Mouse (Mus musculus) CD4-positive, CD25-positive, alpha-beta regulatory T cell, adult 2 months (primary cell): ENCODE measurements around the gene Phospho1.

ENCODE experiments used
- DNase-seq: peaks from one replicate; pipeline ENCODE4 v3.0.0-alpha.2; 2012; ENCODE audit warnings: low read depth, low spot score

Gene Phospho1

GRCm38 (mm10) chr11:95824071-95824876, at the start of gene Phospho1:
TSS of gene Phospho1 (plus strand) at chr11:95824499.
- DNase-seq: peak; percentile 94

DNA sequence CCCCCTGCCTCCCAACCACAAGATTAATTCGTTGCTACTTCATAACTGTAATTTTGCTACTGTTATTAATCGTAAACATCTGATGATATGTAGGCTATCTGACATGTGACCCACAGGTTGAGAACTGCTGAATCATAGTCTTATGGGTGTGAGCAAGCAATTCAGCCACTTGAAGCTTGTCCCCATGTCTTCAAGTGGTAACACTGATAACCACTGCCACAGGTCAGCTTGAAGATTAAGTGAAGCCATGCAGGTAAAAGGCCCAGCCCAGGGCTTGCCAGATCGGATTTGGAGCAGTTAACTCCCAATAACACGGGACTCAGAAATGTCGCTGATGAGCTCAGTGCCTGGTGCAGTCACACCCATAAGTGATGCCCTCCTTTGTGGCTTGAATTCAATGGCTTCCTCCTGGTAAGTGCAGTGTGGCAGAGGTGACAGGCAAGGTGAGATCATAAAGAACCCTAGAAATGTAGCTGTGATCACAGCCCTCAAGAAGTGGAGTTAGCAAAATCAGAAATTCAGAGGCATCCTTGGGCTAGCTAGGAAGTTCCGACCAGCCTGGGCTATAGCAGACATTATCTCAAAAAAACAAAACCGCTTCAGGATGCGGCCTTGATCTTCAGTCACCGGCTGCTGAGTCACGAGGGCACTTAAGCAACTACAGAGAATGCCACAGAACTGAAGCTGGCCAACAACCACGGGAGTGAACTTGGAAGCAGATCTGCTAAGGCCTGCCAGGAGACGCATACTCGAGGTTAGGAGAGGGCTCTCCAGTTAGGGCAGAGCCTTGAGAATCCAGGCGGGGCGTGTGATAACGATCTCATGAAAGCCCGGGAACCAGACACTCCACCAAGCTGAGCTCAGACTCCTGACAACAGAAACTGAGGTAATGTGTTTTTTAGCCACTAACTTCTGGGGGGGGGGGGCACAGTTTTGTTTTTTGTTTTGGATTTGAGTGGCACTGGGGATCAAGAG, 46.7 kb upstream of the Phospho1 start:
- no peak for DNase-seq

GRCm38 (mm10) chr11:95778831-95779251, 45.5 kb upstream of the Phospho1 start:
- peak; percentile 35 for DNase-seq

DNA sequence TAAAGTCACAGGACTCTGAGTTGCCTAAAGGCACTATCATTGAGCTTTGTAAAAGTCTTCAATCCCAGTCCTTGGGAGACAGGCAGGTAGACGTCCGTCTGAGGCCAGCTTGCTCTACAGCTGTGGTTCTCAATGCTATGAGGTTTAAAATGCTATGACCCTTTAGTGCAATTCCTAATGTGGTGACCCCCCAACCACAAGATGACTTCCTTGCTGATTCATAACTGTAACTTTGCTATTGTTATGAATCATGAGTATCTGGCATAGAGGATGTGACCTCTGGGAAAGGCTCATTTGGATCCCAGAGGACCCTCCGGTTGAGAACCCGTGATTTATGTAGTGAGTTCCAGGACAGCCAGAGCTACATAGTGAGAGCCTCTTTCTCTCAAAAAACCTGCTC, 44.9 kb upstream of the Phospho1 start:
- no peak for DNase-seq

- no peak for DNase-seq
These were observed 43.8 kb upstream of the Phospho1 start for GRCm38 (mm10) chr11:95780480-95780879.

DNA sequence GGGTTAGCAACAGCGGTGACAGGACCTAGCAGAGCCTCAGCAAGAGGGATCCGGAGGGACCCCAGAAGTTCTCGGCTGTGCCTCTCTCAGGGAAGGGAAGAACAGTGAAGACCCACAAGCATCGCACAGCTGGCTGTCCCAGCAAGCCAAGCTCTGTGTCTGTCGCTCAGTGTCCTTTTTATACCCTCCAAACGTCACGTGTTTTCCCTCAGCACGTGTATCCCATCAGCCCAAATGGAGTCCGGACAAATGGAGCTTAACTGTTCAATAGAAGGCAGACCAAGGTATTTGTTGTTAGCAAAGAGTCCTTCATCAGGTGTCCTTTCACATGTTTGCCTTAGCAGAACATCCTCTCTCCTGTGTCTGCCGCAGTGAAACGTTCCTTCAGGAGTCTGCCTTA, 42.7 kb upstream of the Phospho1 start:
- no peak for DNase-seq

DNA sequence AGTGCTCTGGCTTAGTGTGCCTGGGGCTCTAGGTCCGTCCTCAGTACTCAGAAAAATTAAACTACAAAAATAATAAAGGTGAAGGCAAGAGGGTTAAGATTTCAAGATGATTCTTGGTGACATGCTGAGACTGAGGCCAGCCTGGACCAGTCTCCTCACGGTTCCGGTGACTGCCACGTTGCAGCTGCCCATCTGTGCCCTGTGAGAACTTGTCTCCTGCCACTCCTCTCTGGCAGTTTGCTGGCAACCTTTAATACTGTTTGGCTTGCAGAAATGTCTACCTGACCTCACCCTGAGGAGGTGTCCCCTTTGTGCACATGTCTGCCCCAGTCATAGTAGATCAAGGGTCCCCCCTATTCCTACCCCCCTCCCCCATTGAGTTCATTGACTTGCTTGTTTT, 40.8 kb upstream of the Phospho1 start:
- DNase-seq: no peak

- no peak for DNase-seq
These were observed 40.3 kb upstream of the Phospho1 start for GRCm38 (mm10) chr11:95783958-95784357.

GRCm38 (mm10) chr11:95785675-95786074, 38.6 kb upstream of the Phospho1 start:
- DNase-seq: peak; percentile 39

DNA sequence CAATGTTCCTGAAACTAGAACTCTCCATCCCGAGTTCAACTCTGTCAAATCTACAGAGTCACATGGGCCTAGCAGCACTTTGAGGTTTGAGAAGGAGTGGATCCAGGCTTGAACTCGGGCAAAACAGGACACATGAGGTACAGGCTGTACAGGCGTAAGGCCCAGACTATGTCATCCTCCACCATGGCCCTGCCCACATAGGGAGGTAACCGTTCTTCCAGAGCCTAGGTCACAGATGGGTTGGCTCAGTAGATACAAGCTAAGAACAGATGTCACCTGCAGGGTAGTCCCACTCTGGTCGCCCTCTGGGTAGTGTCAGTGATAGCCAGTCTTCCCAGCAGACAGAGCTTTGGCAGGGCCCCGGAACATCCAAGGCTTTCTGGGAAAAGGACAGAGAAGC, 37.8 kb upstream of the Phospho1 start:
- no peak for DNase-seq

- DNase-seq: no peak
These were observed 34.8 kb upstream of the Phospho1 start for GRCm38 (mm10) chr11:95789451-95789891.

GRCm38 (mm10) chr11:95791787-95792186, 32.5 kb upstream of the Phospho1 start:
- DNase-seq: no peak

DNA sequence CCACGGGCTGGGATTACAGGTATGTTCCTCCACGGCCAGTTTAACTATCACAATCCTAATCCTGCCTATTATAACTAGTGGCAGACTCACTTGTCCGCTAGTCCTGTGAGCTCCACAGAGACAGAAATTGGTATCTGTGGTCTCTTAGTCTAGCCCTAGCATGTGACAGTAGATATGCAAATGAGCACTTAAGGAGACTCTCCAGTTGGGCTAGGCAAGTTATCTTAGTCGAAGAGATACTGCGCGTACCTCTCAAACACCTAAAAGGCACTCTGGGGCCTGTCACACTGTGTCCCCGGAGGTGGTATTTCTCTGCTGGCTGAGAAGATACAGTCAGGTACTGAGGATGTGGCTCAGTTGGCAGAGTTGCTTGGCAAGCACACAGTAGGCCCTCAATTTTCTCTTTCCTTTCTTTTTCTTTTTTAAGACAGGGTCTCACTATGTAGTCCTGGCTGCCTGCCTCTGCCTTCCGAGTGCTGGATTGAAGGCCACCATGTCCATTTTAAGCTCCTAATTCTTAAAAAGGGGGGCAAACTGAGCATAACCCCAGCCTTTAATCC, 31.3 kb upstream of the Phospho1 start:
- no peak for DNase-seq

GRCm38 (mm10) chr11:95794201-95794600, 30.1 kb upstream of the Phospho1 start:
- DNase-seq: no peak

- DNase-seq: no peak
These were observed 28.7 kb upstream of the Phospho1 start for GRCm38 (mm10) chr11:95795582-95795981.

DNA sequence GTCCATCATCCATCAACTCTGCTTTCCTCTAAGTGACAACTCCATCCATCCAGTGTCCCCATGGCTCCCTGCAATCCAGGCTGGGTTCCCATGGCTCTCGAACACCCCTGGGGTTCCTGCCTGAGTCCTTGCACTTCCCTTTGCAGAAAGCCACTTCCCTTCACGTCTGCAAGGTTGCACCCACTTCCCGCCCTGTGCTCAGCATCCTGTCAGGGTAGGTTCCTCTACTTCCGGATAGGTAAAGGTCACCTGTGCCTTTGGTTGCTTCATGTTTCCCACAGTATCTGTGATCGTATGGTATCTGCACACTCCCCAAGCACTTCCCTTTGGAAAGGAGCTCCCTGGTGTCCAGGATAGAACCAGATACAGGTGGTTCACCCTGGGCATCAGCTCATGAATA, 19.3 kb upstream of the Phospho1 start:
- peak; percentile 70 for DNase-seq

- DNase-seq: peak; percentile 22
These were observed 18.8 kb upstream of the Phospho1 start for GRCm38 (mm10) chr11:95805527-95805926.

- DNase-seq: no peak
These were observed 16.4 kb upstream of the Phospho1 start for GRCm38 (mm10) chr11:95807884-95808283.

GRCm38 (mm10) chr11:95808448-95809011, 15.8 kb upstream of the Phospho1 start:
- no peak for DNase-seq

DNA sequence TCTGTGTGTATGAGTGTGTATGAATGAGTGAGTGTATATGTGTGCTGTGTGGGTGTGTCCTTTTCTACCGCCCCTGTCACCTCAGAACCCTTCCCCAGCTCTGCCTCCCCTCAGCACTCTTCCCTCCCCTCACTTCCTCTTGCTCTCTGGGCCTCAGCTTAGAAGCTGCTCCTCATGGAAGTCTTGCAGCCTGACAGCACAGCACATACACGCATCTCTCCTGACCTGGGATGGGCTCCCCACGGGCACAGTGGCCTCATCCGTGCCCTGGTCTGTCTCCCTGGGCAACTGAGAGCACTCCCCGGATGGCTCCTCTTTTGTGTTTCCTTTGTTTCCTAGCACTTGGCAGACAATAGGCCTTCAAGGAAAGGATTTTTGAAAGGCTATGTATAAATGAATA, 14.7 kb upstream of the Phospho1 start:
- DNase-seq: no peak

DNA sequence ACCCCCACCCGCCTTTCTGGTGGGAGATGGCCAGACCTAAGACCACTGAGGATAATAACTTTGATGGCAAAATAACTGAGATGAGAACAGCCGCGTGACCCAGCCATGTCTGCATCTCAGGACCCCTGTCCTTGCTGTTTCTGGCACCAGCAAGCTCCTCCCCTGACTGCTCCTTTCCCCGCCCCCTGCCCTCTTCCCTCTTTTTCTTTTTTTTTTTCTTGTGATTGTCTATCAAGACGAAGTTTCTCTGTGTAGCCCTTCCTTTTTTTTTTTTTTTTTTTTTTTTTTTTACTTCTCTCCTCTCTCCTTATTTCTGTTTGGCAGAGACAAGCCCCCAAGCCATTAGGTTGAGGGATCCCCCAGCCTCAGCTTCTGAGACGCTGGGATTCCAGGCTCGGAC, 13.5 kb upstream of the Phospho1 start:
- DNase-seq: no peak

GRCm38 (mm10) chr11:95811741-95812140, 12.6 kb upstream of the Phospho1 start:
- no peak for DNase-seq
